Mouse (Mus musculus) effector memory CD4-positive, alpha-beta T cell, adult 7 months (primary cell): Measurements from ENCODE around the gene Ddx11. TPM values are rescaled to one million over a fixed set of nuclear protein-coding genes. Genes with fewer than 3 reads are reported as not detected.

Experiments
- polyA plus RNA-seq: library from polyadenylated mRNA; unstranded; fragments of 100-300 nt; shearing (Covaris generic); gene quantifications from one replicate; pipeline ENCODE4 v1.2.1, GENCODE M21; 2017

The Ddx11 gene
- 19.6 TPM for polyA plus RNA-seq

GRCm38 (mm10) chr17:66123066-66123815 is at the start of gene Ddx11:
TSS of gene Ddx11 (plus strand) at chr17:66123520.

GRCm38 (mm10) chr17:66076934-66077333 is 46.4 kb upstream of the Ddx11 start, which contains the start of gene Ankrd12:
TSS of gene Ankrd12 (minus strand) at chr17:66077089.

GRCm38 (mm10) chr17:66101380-66102330 is 21.7 kb upstream of the Ddx11 start, which contains the start of gene Ndufv2:
TSS of gene Ndufv2 (minus strand) at chr17:66101559.

DNA sequence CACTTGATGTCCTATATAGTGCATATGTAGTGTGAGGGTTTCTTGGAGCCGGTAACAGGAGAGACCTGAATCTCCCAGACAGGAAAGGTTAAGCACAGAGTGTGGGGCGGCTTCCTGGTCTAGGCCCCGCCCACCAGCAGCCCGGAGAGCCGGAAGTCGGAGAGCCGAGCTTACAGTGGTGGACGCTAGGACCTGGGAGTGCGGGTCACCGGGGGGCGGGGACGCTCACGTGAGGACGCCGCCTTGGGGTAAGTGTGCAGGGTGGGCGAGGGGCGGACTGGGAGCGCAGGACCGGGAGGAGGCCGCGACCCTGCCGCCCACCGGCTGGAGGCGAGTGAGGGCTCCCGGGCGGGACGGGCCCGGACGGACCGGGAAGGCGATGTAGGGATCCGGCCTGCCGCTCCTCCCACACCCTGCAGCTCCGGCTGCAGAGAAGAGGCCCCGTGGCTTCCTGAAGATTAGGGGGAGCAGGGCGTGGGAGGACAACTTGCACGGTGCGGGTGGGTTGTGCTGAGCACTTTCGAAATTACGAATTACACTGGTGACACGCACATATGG is 11.8 kb upstream of the Ddx11 start, which contains the start of gene Washc1:
TSS of gene Washc1 (plus strand) at position 144 of the 558 bp plus-strand sequence.

Other genes starting within 250 kb of the Ddx11 start
- 74.5 TPM for gene Ralbp1, start 237.7 kb upstream of the Ddx11 start, polyA plus RNA-seq
- 22.2 TPM for gene Twsg1, start 172.3 kb upstream of the Ddx11 start, polyA plus RNA-seq
- 129 TPM for gene Ankrd12, start 46.4 kb upstream of the Ddx11 start, polyA plus RNA-seq
- gene Ndufv2, start 22.0 kb upstream of the Ddx11 start, polyA plus RNA-seq: 114 TPM
- 6.1 TPM for gene Washc1, start 12.0 kb upstream of the Ddx11 start, polyA plus RNA-seq